Mouse (Mus musculus) heart, postnatal 0 days (tissue): ENCODE measurements at regions not wholly inside any gene's neighbourhood (a gene's known extent, or its start where the extent isn't known, plus 50 kb on each side); places are given as distances from the start of the nearest gene placed in this dataset.

Experiments used
- CTCF ChIP-seq: IDR thresholded peaks from 2 replicates; pipeline ENCODE4 v1.5.1; 2016; ENCODE audit warnings: antibody characterized with exemption, control low read depth, low read depth
- EP300 ChIP-seq: IDR thresholded peaks from 2 replicates; pipeline ENCODE4 v1.6.1; 2016; ENCODE audit warnings: antibody characterized with exemption, low read depth

- no peak for TF ChIP-seq CTCF
- TF ChIP-seq EP300: no peak
These were observed 127.5 kb upstream of the Cops8 start for GRCm38 (mm10) chr1:90475060-90475813.
